Mouse (Mus musculus) mouse embryonic stem cell (cell line): ENCODE results near the gene Zfp473.
"Not testable (repeated sequence)": the region's sequence is repeated elsewhere in the genome, so short reads cannot be mapped to it uniquely, and the experiment has no call there.

Experiments
- in situ Hi-C, 2 experiments: fragments of 300-500 bp; cut with MboI; formaldehyde crosslinking; loops; 1 replicate in 1 of 2; 3 replicates in 1 of 2; pipeline ENCODE4 v1.14.3; 2019 to 2020; ENCODE audit warnings: low sequenced_read_pairs in 2 of 2, low pct_unique_long_range_greater_than_20kb in 1 of 2, mixed read lengths in 1 of 2; ENCODE audit not compliant: unreplicated experiment in 1 of 2

The Zfp473 gene

GRCm38 (mm10) chr7:44750950-44751349 is at the start of gene Zfp473:
Gene Zfp473, minus strand, starts transcription at chr7:44751050.
- in situ Hi-C loops, result not testable (repeated sequence)

GRCm38 (mm10) chr7:44792781-44793180 is 41.9 kb upstream of the Zfp473 start:
- in situ Hi-C loops, result no loop called here

- in situ Hi-C loops, result no loop called here
Measured at GRCm38 (mm10) chr7:44790066-44790465, 39.2 kb upstream of the Zfp473 start.

- in situ Hi-C loops, result no loop called here
Measured at GRCm38 (mm10) chr7:44789531-44789930, 38.7 kb upstream of the Zfp473 start.

GRCm38 (mm10) chr7:44780101-44780500 is 29.3 kb upstream of the Zfp473 start:
- in situ Hi-C loops, result no loop called here

GRCm38 (mm10) chr7:44776849-44777498 is 26.1 kb upstream of the Zfp473 start:
- in situ Hi-C loops, result no loop called here

- in situ Hi-C loops, result no loop called here
Measured at GRCm38 (mm10) chr7:44772591-44773204, 21.8 kb upstream of the Zfp473 start.

- in situ Hi-C loops, result no loop called here
Measured at GRCm38 (mm10) chr7:44770046-44770578, 19.3 kb upstream of the Zfp473 start.

- in situ Hi-C loops, result no loop called here
Measured at GRCm38 (mm10) chr7:44768129-44768528, 17.3 kb upstream of the Zfp473 start.

GRCm38 (mm10) chr7:44760366-44760765 is 9.5 kb upstream of the Zfp473 start:
- in situ Hi-C loops, result no loop called here

GRCm38 (mm10) chr7:44757164-44757563 is 6.3 kb upstream of the Zfp473 start:
- in situ Hi-C loops, result no loop called here

GRCm38 (mm10) chr7:44748101-44749044 is 2.5 kb downstream of the Zfp473 start, which contains the start of gene Vrk3:
Gene Vrk3, plus strand, starts transcription at chr7:44748413.
- in situ Hi-C loops, result no loop called here

- in situ Hi-C loops, result no loop called here
Measured at GRCm38 (mm10) chr7:44747115-44747514, 3.7 kb downstream of the Zfp473 start.

- in situ Hi-C loops, result no loop called here
Measured at GRCm38 (mm10) chr7:44745076-44745475, 5.8 kb downstream of the Zfp473 start.

GRCm38 (mm10) chr7:44744270-44744669 is 6.6 kb downstream of the Zfp473 start:
- in situ Hi-C loops, result no loop called here

GRCm38 (mm10) chr7:44741361-44741760 is 9.5 kb downstream of the Zfp473 start:
- in situ Hi-C loops, result no loop called here

GRCm38 (mm10) chr7:44733723-44734122 is 17.1 kb downstream of the Zfp473 start:
- in situ Hi-C loops, result no loop called here

- in situ Hi-C loops, result loop anchor here in 1 of 2 experiments (10.0 kb wide), 1 partner anchor 226 kb away; no protein-coding TSS in a partner anchor
Measured at GRCm38 (mm10) chr7:44728082-44728975, 22.5 kb downstream of the Zfp473 start.
